Mouse (Mus musculus) embryo, embryonic 10.5 days (tissue): ENCODE measurements around the gene Ttn.

Experiments
- DNase-seq: peaks from one replicate; pipeline ENCODE4 v3.0.0-alpha.2; 2015; ENCODE audit warnings: low spot score

Ttn gene

GRCm38 (mm10) chr2:76705655-76706054, 276.7 kb downstream of the Ttn start:
- no peak for DNase-seq

- DNase-seq = no peak
Measured at GRCm38 (mm10) chr2:76702751-76703150, 279.6 kb downstream of the Ttn start.

- no peak for DNase-seq
Measured at GRCm38 (mm10) chr2:76702188-76702587, 280.2 kb downstream of the Ttn start.

GRCm38 (mm10) chr2:76695290-76695689, 287.1 kb downstream of the Ttn start:
- no peak for DNase-seq

GRCm38 (mm10) chr2:76693765-76694164, 288.6 kb downstream of the Ttn start:
- no peak for DNase-seq

GRCm38 (mm10) chr2:76690436-76691204, 291.7 kb downstream of the Ttn start:
- no peak for DNase-seq

- no peak for DNase-seq
Measured at GRCm38 (mm10) chr2:76688162-76688561, 294.2 kb downstream of the Ttn start.

- no peak for DNase-seq
Measured at GRCm38 (mm10) chr2:76687608-76688007, 294.7 kb downstream of the Ttn start.

GRCm38 (mm10) chr2:76686986-76687385, 295.4 kb downstream of the Ttn start:
- no peak for DNase-seq

GRCm38 (mm10) chr2:76682301-76682700, 300.0 kb downstream of the Ttn start:
- DNase-seq = no peak

- no peak for DNase-seq
Measured at GRCm38 (mm10) chr2:76676401-76677226, 305.7 kb downstream of the Ttn start.

- DNase-seq = peak; percentile 35
Measured at GRCm38 (mm10) chr2:76675949-76676348, 306.4 kb downstream of the Ttn start.

- DNase-seq = peak; percentile 67
Measured at GRCm38 (mm10) chr2:76675451-76675850, 306.9 kb downstream of the Ttn start.

GRCm38 (mm10) chr2:76674725-76675427, 307.5 kb downstream of the Ttn start, which contains the start of gene Plekha3:
Gene Plekha3 (plus strand): TSS chr2:76675281.
- peak; percentile 84 for DNase-seq

- DNase-seq = peak; percentile 73
Measured at GRCm38 (mm10) chr2:76673472-76674081, 308.8 kb downstream of the Ttn start.

GRCm38 (mm10) chr2:76672966-76673392, 309.4 kb downstream of the Ttn start, which contains the start of gene Fkbp7:
Gene Fkbp7 (minus strand): TSS chr2:76673116.
- peak; percentile 96 for DNase-seq

- DNase-seq = peak; percentile 45
Measured at GRCm38 (mm10) chr2:76672134-76672745, 310.1 kb downstream of the Ttn start.

GRCm38 (mm10) chr2:76671641-76672040, 310.7 kb downstream of the Ttn start:
- DNase-seq = no peak

GRCm38 (mm10) chr2:76667200-76667599, 315.1 kb downstream of the Ttn start:
- DNase-seq = no peak

- no peak for DNase-seq
Measured at GRCm38 (mm10) chr2:76665531-76665930, 316.8 kb downstream of the Ttn start.

- DNase-seq = no peak
Measured at GRCm38 (mm10) chr2:76659419-76659818, 322.9 kb downstream of the Ttn start.
